Mouse (Mus musculus) megakaryocyte, embryonic 14.5 days (primary cell): ENCODE results near the gene Rnf212. TPM values are rescaled to one million over a fixed set of nuclear protein-coding genes. Genes with fewer than 3 reads are reported as not detected.
"Not testable (repeated sequence)": the region's sequence is repeated elsewhere in the genome, so short reads cannot be mapped to it uniquely, and the experiment has no call there.

Source experiments
- H3K27me3 ChIP-seq: replicated peaks from 2 replicates; pipeline ENCODE3; 2012; ENCODE audit warnings: inconsistent platforms
- H3K36me3 ChIP-seq: replicated peaks from 2 replicates; pipeline ENCODE3; 2012; ENCODE audit warnings: low read length, inconsistent platforms, mixed read lengths
- H3K4me1 ChIP-seq: 2 replicates; pipeline ENCODE4 v1.6.1; 2012; ENCODE audit warnings: inconsistent platforms
- H3K4me3 ChIP-seq: replicated peaks from 2 replicates; pipeline ENCODE3; 2012; ENCODE audit warnings: moderate library complexity, mild to moderate bottlenecking, inconsistent platforms
- H3K9me3 ChIP-seq: 2 replicates; pipeline ENCODE4 v1.6.1; 2012; ENCODE audit warnings: inconsistent platforms
- FLI1 ChIP-seq: IDR thresholded peaks from 2 replicates; pipeline ENCODE4 v1.6.1; 2012; ENCODE audit warnings: low read length, inconsistent platforms, mixed read lengths
- GATA1 ChIP-seq: IDR thresholded peaks from 3 replicates; pipeline ENCODE4 v1.6.1; 2012; ENCODE audit warnings: mixed read lengths, low read length, inconsistent platforms, borderline replicate concordance
- polyA plus RNA-seq: library from polyadenylated mRNA; stranded (reverse); fragments of >175 nt; gene quantifications from 2 replicates; pipeline ENCODE4 v1.2.3, GENCODE M21; 2012; ENCODE audit warnings: low replicate concordance; ENCODE audit not compliant: insufficient read depth

Gene Rnf212
- polyA plus RNA-seq: not detected in 2 replicates

- Histone ChIP-seq H3K9me3 (peaks cover 6% of the 10 kb centered on the region; the same call in 1 of the 2 replicates), H3K4me1 (no peaks in the 10 kb centered on the region), H3K4me3 (no peak within 1 kb of the TSS), H3K36me3 (no peaks in the 10 kb centered on the region), H3K27me3 (peaks cover 6% of the 10 kb centered on the region)
- TF ChIP-seq FLI1 (no peak), GATA1 (no peak)
Measured at GRCm38 (mm10) chr5:108774630-108775306, at the start of gene Rnf212. TSS of gene Rnf212 (minus strand) at chr5:108774982.

DNA sequence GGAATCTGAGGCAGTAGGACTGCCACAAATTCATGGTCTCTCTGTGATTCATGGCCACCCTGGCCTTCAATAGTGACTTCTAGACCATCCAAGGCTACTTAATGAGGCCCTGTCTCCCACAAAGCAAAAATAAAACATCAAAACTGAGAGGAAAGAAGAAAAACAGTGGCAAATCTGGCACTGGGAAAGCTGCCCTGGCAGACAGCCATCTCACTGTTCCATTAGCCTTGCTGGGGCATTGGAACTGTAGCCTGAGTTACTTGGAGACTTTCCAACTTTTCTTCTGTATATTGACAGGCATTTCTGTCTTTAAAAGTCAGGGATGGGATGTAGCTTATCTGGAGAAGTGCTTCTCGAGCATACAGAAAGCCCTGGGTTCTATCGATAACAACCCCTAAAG, 48.5 kb upstream of the Rnf212 start:
- TF ChIP-seq GATA1 (no peak), FLI1 (no peak)
- no peaks in the 10 kb centered on the region for H3K4me1 ChIP-seq
- H3K27me3 ChIP-seq: no peaks in the 10 kb centered on the region
- no peaks in the 10 kb centered on the region for H3K9me3 ChIP-seq
- H3K4me3 ChIP-seq: no peak overlapping the region
- no peaks in the 10 kb centered on the region for H3K36me3 ChIP-seq

GRCm38 (mm10) chr5:108808750-108809149, 34.0 kb upstream of the Rnf212 start, which contains the start of gene Vmn2r8:
TSS of gene Vmn2r8 (minus strand) at chr5:108808850.
- H3K9me3 ChIP-seq, H3K36me3 ChIP-seq, H3K27me3 ChIP-seq, H3K4me3 ChIP-seq, H3K4me1 ChIP-seq: not testable (repeated sequence)

GRCm38 (mm10) chr5:108803646-108804045, 28.9 kb upstream of the Rnf212 start:
- Histone ChIP-seq H3K9me3 (no peaks in the 10 kb centered on the region), H3K4me3 (no peak overlapping the region), H3K27me3 (no peaks in the 10 kb centered on the region), H3K4me1 (no peaks in the 10 kb centered on the region), H3K36me3 (no peaks in the 10 kb centered on the region)
- TF ChIP-seq FLI1: no peak
- no peak for TF ChIP-seq GATA1

DNA sequence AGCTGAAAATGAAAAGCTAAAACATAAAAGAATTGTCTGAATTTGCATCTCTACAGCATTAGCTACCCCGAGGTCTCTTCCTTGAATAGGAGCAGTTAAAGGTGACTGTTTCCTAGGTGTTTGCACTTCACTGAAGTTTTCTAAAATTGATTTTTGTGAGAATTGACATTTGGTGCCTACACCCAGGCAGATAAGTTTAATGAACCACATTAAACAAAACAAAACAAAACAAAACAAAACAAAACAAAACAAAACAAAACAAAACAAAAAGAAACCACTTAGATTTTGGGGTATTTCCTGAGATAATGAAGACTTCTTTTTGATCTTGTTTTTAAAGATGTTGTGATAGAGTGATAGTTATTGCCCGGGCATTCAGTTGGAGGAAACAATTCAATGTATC, 20.5 kb upstream of the Rnf212 start, which contains the start of gene Tmed11:
Tmed11 (minus strand) TSS at position 101 of the 400 bp plus-strand sequence.
- not testable (repeated sequence) for H3K4me3 ChIP-seq, H3K4me1 ChIP-seq

DNA sequence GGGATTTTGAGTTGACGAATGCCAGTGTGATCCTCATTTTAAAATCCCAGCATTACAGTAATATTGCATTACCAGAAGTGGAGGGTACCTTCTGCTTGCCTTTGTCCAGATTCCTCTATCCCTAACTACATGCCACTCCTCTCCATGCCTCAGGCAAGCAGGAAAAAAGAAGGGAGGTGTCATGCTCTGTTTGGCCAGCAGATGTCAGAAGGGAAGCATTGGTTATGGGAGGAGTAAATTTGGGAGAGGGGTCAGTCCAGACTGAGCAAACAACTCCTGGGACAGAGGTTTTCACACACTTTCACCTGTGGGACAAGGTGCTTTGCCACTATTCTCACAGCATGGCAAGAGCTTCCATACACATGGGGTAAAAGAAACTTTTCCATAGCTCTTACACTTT, 15.6 kb upstream of the Rnf212 start:
- H3K36me3 ChIP-seq, H3K9me3 ChIP-seq, H3K27me3 ChIP-seq, H3K4me1 ChIP-seq, H3K4me3 ChIP-seq: not testable (repeated sequence)

More for the DNA sequence above, 20.5 kb upstream of the Rnf212 start, which contains the start of gene Tmed11:
- not testable (repeated sequence) for H3K9me3 ChIP-seq, H3K36me3 ChIP-seq, H3K27me3 ChIP-seq

DNA sequence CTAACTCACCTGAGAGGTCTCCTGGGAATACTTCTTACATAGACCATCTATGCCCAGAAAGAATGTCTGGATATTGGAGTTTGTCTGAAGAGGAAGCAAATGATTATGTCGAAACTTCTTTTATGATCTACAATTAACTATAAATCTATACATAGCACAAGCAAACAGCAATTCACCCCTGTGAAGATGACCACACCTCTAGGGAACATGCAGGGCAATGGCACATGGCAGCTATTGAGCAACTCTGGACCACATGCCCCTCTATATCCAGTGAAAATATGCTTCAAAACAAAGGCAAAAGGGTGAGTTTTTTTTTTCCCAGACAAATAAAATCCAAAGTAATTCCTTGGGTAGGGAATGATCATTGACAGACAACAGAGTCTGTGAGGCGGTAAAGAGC, 14.8 kb downstream of the Rnf212 start:
- TF ChIP-seq FLI1: no peak
- TF ChIP-seq GATA1: no peak
- Histone ChIP-seq H3K27me3 (no peaks in the 10 kb centered on the region), H3K4me3 (no peak overlapping the region)

DNA sequence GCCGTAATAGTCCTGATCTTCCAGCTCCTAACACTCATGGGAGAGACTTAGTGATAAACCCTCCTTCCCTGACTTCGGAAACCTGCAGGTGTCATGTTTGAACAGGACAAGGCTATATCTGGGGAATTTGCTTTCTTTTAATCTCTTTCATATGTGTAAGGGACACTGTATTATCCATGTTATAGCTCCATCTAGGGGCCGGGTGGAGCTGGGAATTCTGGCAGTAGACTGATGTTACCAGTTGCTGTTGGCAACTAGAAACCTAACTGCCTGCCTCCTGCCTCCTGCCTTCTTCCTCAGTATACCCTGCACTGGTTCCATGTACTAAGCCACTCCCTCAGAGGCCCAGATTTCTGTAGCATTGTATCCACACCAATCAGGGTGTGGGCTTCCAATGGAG, 16.4 kb downstream of the Rnf212 start:
- Histone ChIP-seq H3K4me3 (no peak overlapping the region), H3K36me3 (no peaks in the 10 kb centered on the region), H3K4me1 (no peaks in the 10 kb centered on the region), H3K9me3 (no peaks in the 10 kb centered on the region), H3K27me3 (peaks cover 3% of the 10 kb centered on the region)
- TF ChIP-seq GATA1 (no peak), FLI1 (no peak)

More for the DNA sequence above, 14.8 kb downstream of the Rnf212 start:
- no peaks in the 10 kb centered on the region for H3K9me3 ChIP-seq
- H3K36me3 ChIP-seq: no peaks in the 10 kb centered on the region
- H3K4me1 ChIP-seq: no peaks in the 10 kb centered on the region

DNA sequence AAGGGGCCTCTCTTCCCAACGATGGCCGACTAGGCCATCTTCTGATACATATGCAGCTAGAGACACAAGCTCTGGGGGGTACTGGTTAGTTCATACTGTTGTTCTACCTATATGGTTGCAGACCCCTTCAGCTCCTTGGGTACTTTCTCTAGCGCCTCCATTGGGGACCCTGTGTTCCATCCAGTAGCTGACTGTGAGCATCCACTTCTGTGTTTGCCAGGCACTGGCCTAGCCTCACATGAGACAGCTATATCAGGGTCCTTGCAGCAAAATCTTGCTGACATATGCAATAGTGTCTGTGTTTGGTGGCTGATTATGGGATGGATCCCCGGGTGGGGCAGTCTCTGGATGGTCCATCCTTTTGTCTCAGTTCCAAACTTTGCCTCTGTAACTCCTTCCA, 23.5 kb downstream of the Rnf212 start:
- H3K4me1 ChIP-seq, H3K36me3 ChIP-seq, H3K4me3 ChIP-seq, H3K9me3 ChIP-seq, H3K27me3 ChIP-seq: not testable (repeated sequence)

DNA sequence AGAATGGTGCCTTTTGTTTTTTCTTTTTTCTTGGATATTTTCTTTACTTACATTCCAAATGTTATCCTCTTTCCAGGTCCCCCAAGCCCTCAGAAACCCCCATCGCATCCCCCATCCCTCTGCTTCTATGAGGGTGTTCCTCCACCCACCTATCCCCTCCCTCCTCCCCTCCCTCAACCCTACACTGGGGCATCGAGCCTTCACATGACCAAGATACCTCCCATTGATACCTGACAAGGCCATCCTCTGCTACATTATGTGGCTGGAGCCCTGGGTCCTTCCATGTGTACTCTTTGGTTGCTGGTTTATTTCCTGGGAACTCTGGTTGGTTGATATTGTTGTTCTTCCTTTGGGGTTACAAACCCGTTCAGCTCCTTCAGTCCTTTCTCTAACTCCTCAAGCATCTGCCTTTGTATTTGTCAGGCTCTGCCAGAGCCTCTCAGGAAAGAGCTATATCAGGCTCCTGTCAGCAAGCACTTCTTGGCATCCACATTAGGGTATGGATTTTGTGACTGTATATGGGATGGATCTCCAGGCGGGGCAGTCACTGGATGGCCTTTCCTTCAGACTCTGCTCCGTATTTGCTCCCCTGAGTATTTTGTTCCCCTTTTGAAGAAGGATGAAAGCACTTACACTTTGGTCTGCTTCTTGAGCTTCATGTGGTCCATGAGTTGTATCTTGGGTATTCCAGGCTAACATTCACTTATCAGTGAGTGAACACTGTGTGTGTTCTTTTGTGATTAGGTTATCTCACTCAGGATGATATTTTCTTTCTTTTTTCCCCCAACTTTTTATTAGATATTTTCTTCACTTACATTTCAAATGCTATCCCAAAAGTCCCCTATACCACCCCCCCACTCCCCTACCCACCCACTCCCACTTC, 24.2 kb downstream of the Rnf212 start:
- Histone ChIP-seq H3K4me3 (no peak overlapping the region), H3K36me3 (no peaks in the 10 kb centered on the region), H3K4me1 (no peaks in the 10 kb centered on the region), H3K9me3 (no peaks in the 10 kb centered on the region), H3K27me3 (peaks cover 7% of the 10 kb centered on the region)
- TF ChIP-seq FLI1: no peak
- TF ChIP-seq GATA1: no peak
